Mouse (Mus musculus) embryonic facial prominence, embryonic 15.5 days (tissue): ENCODE measurements around the gene Iqgap2. TPM values are rescaled to one million over a fixed set of nuclear protein-coding genes. Genes with fewer than 3 reads are reported as not detected.

Experiments
- ATAC-seq: fragments of 200-750 bp; cut with Nextera tagmentation; 2 replicates; pipeline ENCODE4 v1.8.0; 2017; ENCODE audit warnings: low read depth, moderate TSS enrichment; ENCODE audit not compliant: insufficient number of reproducible peaks, low FRiP score, low TSS enrichment
- H3K27ac ChIP-seq: fragments of 300-500 bp; sonication (generic); replicated peaks from 2 replicates; pipeline ENCODE4 v1.5.1; 2015; ENCODE audit warnings: mild to moderate bottlenecking, inconsistent platforms
- H3K27me3 ChIP-seq: fragments of 300-500 bp; sonication (generic); 2 replicates; pipeline ENCODE4 v1.6.1; 2015; ENCODE audit warnings: inconsistent platforms
- H3K36me3 ChIP-seq: fragments of 300-500 bp; sonication (generic); 2 replicates; pipeline ENCODE4 v1.6.1; 2015; ENCODE audit warnings: mild to moderate bottlenecking, inconsistent platforms
- H3K4me1 ChIP-seq: fragments of 300-500 bp; sonication (generic); 2 replicates; pipeline ENCODE4 v1.6.1; 2015; ENCODE audit warnings: inconsistent platforms
- H3K4me2 ChIP-seq: fragments of 300-500 bp; sonication (generic); replicated peaks from 2 replicates; pipeline ENCODE4 v1.6.1; 2015; ENCODE audit warnings: mild to moderate bottlenecking, inconsistent platforms
- H3K4me3 ChIP-seq: fragments of 300-500 bp; sonication (generic); replicated peaks from 2 replicates; pipeline ENCODE4 v1.5.1; 2015; ENCODE audit warnings: mild to moderate bottlenecking, inconsistent platforms
- H3K9ac ChIP-seq: fragments of 300-500 bp; sonication (generic); 2 replicates; pipeline ENCODE4 v1.6.1; 2015; ENCODE audit warnings: inconsistent platforms
- H3K9me3 ChIP-seq: fragments of 300-500 bp; sonication (generic); replicated peaks from 2 replicates; pipeline ENCODE4 v1.6.1; 2016; ENCODE audit warnings: inconsistent platforms
- WGBS: fragments of 180-500 bp; shearing (Covaris S2); methylation state at CpG from one replicate; pipeline ENCODE4 v1.1.7; 2015; 5-methylcytosine and 5-hydroxymethylcytosine counted together
- polyA plus RNA-seq: library from polyadenylated mRNA; unstranded; fragments of >200 nt; fragmentation: Nextera tagmentation; extraction: Ambion mirVana; gene quantifications from 2 replicates; pipeline ENCODE4 v1.2.1, GENCODE M21; 2015

Gene Iqgap2
- polyA plus RNA-seq, 1 experiment from 2014 or later, result 20.4 TPM

- H3K9ac ChIP-seq, result no peak overlapping the region
- no peak overlapping the region for H3K4me2 ChIP-seq
- WGBS, result 24% methylated on average over 2 of the region's 2 CpGs
- H3K36me3 ChIP-seq, result no peaks in the 10 kb centered on the region
- no peak overlapping the region for H3K4me3 ChIP-seq
- no peaks in the 10 kb centered on the region for H3K27me3 ChIP-seq
- ATAC-seq, result no peak
- no peaks in the 10 kb centered on the region for H3K9me3 ChIP-seq
- peaks cover 15% of the 10 kb centered on the region for H3K4me1 ChIP-seq
- H3K27ac ChIP-seq, result no peak overlapping the region
Observed at GRCm38 (mm10) chr13:95777237-95777636, 114.5 kb downstream of the Iqgap2 start.

- ATAC-seq, result no peak
- H3K9ac ChIP-seq, result no peak overlapping the region
- H3K27me3 ChIP-seq, result no peaks in the 10 kb centered on the region
- H3K4me3 ChIP-seq, result no peak overlapping the region
- no peak overlapping the region for H3K27ac ChIP-seq
- no peak overlapping the region for H3K4me2 ChIP-seq
- H3K36me3 ChIP-seq, result no peaks in the 10 kb centered on the region
- H3K9me3 ChIP-seq, result no peaks in the 10 kb centered on the region
- 66% methylated on average over 11 of the region's 11 CpGs for WGBS
- H3K4me1 ChIP-seq, result peaks cover 14% of the 10 kb centered on the region
Observed at GRCm38 (mm10) chr13:95774966-95775696, 116.6 kb downstream of the Iqgap2 start.

GRCm38 (mm10) chr13:95765017-95765416 is 126.7 kb downstream of the Iqgap2 start:
- no peaks in the 10 kb centered on the region for H3K9me3 ChIP-seq
- peaks cover 22% of the 10 kb centered on the region for H3K4me1 ChIP-seq
- H3K36me3 ChIP-seq, result no peaks in the 10 kb centered on the region; the same call in 1 of the 2 replicates
- no peaks in the 10 kb centered on the region for H3K27me3 ChIP-seq
- WGBS, result 11% methylated on average over 9 of the region's 9 CpGs
- ATAC-seq, result no peak; the same call in 1 of the 2 replicates
- no peak overlapping the region for H3K4me3 ChIP-seq
- H3K27ac ChIP-seq, result 0 out of 2 replicates have a peak overlapping the region, but pooled peaks have one; percentile 44
- H3K4me2 ChIP-seq, result peak overlapping the region; percentile 17; the same call in 1 of the 2 replicates
- no peak overlapping the region for H3K9ac ChIP-seq

- Histone ChIP-seq H3K27ac (no peak overlapping the region), H3K4me3 (no peak overlapping the region), H3K27me3 (no peaks in the 10 kb centered on the region), H3K9me3 (no peaks in the 10 kb centered on the region), H3K36me3 (no peaks in the 10 kb centered on the region; the same call in 1 of the 2 replicates), H3K4me2 (no peak overlapping the region), H3K4me1 (peaks cover 18% of the 10 kb centered on the region), H3K9ac (no peak overlapping the region)
- peak; percentile 58; the same call in 1 of the 2 replicates for ATAC-seq
- 35% methylated on average over 3 of the region's 3 CpGs for WGBS
Observed at GRCm38 (mm10) chr13:95763876-95764517, 127.7 kb downstream of the Iqgap2 start.

GRCm38 (mm10) chr13:95759810-95760209 is 131.9 kb downstream of the Iqgap2 start:
- no peak overlapping the region for H3K4me3 ChIP-seq
- H3K9me3 ChIP-seq, result no peaks in the 10 kb centered on the region
- peaks cover 9% of the 10 kb centered on the region for H3K4me1 ChIP-seq
- no peaks in the 10 kb centered on the region for H3K27me3 ChIP-seq
- no peak overlapping the region for H3K9ac ChIP-seq
- H3K4me2 ChIP-seq, result no peak overlapping the region
- no peak overlapping the region for H3K27ac ChIP-seq
- WGBS, result 82% methylated on average over 2 of the region's 2 CpGs
- no peak for ATAC-seq
- H3K36me3 ChIP-seq, result no peaks in the 10 kb centered on the region; the same call in none of the 2 replicates

- H3K36me3 ChIP-seq, result no peaks in the 10 kb centered on the region; the same call in 1 of the 2 replicates
- no peak for ATAC-seq
- no peaks in the 10 kb centered on the region for H3K9me3 ChIP-seq
- H3K9ac ChIP-seq, result no peak overlapping the region
- H3K4me2 ChIP-seq, result no peak overlapping the region
- no peak overlapping the region for H3K27ac ChIP-seq
- no peaks in the 10 kb centered on the region for H3K4me1 ChIP-seq
- no peaks in the 10 kb centered on the region for H3K27me3 ChIP-seq
- no peak overlapping the region for H3K4me3 ChIP-seq
- 77% methylated on average over 5 of the region's 5 CpGs for WGBS
Observed at GRCm38 (mm10) chr13:95754285-95754684, 137.4 kb downstream of the Iqgap2 start.

- Histone ChIP-seq H3K9ac (no peak overlapping the region), H3K9me3 (no peaks in the 10 kb centered on the region), H3K36me3 (no peaks in the 10 kb centered on the region; the same call in 1 of the 2 replicates), H3K4me3 (no peak overlapping the region), H3K4me1 (no peaks in the 10 kb centered on the region), H3K4me2 (no peak overlapping the region), H3K27ac (no peak overlapping the region), H3K27me3 (no peaks in the 10 kb centered on the region)
- ATAC-seq, result no peak
- 82% methylated on average over 9 of the region's 9 CpGs for WGBS
Observed at GRCm38 (mm10) chr13:95752386-95752785, 139.3 kb downstream of the Iqgap2 start.

- H3K27me3 ChIP-seq, result no peaks in the 10 kb centered on the region
- H3K27ac ChIP-seq, result peak overlapping the region; percentile 55; the same call in 1 of the 2 replicates
Observed at GRCm38 (mm10) chr13:95747541-95747940, 144.2 kb downstream of the Iqgap2 start.

GRCm38 (mm10) chr13:95747101-95747500 is 144.6 kb downstream of the Iqgap2 start:
- H3K27ac ChIP-seq, result peak overlapping the region; percentile 55; the same call in 1 of the 2 replicates
- ATAC-seq, result no peak; the same call in 1 of the 2 replicates
- H3K4me1 ChIP-seq, result peaks cover 40% of the 10 kb centered on the region
- no peaks in the 10 kb centered on the region for H3K9me3 ChIP-seq
- no peak overlapping the region for H3K9ac ChIP-seq
- H3K4me3 ChIP-seq, result no peak overlapping the region
- WGBS, result 44% methylated on average over 7 of the region's 7 CpGs
- H3K4me2 ChIP-seq, result no peak overlapping the region
- no peaks in the 10 kb centered on the region for H3K36me3 ChIP-seq
- no peaks in the 10 kb centered on the region for H3K27me3 ChIP-seq

More at GRCm38 (mm10) chr13:95747541-95747940, 144.2 kb downstream of the Iqgap2 start:
- Histone ChIP-seq H3K4me2 (no peak overlapping the region), H3K9ac (no peak overlapping the region), H3K36me3 (no peaks in the 10 kb centered on the region), H3K4me1 (peaks cover 36% of the 10 kb centered on the region), H3K4me3 (no peak overlapping the region), H3K9me3 (no peaks in the 10 kb centered on the region)
- no peak for ATAC-seq
- WGBS, result 60% methylated on average over 11 of the region's 11 CpGs

- Histone ChIP-seq H3K4me3 (no peak overlapping the region), H3K4me1 (peaks cover 41% of the 10 kb centered on the region), H3K36me3 (no peaks in the 10 kb centered on the region), H3K9me3 (no peaks in the 10 kb centered on the region), H3K9ac (no peak overlapping the region), H3K27ac (no peak overlapping the region; the same call in none of the 2 replicates), H3K4me2 (no peak overlapping the region), H3K27me3 (no peaks in the 10 kb centered on the region)
- ATAC-seq, result no peak; the same call in 1 of the 2 replicates
- 14% methylated on average over 6 of the region's 6 CpGs for WGBS
Observed at GRCm38 (mm10) chr13:95746509-95746908, 145.2 kb downstream of the Iqgap2 start.

- no peaks in the 10 kb centered on the region for H3K9me3 ChIP-seq
- no peak overlapping the region for H3K9ac ChIP-seq
- H3K4me1 ChIP-seq, result peaks cover 42% of the 10 kb centered on the region
- no peaks in the 10 kb centered on the region for H3K27me3 ChIP-seq
- H3K4me3 ChIP-seq, result no peak overlapping the region
- peak overlapping the region; percentile 73 for H3K27ac ChIP-seq
- no peak for ATAC-seq
- H3K36me3 ChIP-seq, result no peaks in the 10 kb centered on the region
- WGBS, result 35% methylated on average over 4 of the region's 4 CpGs
- no peak overlapping the region for H3K4me2 ChIP-seq
Observed at GRCm38 (mm10) chr13:95745451-95745850, 146.3 kb downstream of the Iqgap2 start.
